Mouse (Mus musculus) activated CD4-positive, CD25-positive, alpha-beta regulatory T cell, adult 4 months (primary cell): ENCODE results near the gene Kif1b. TPM values are rescaled to one million over a fixed set of nuclear protein-coding genes. Genes with fewer than 3 reads are reported as not detected.
"Not testable (repeated sequence)": the region's sequence is repeated elsewhere in the genome, so short reads cannot be mapped to it uniquely, and the experiment has no call there.

Experiments
- ATAC-seq: one replicate; pipeline ENCODE4 v1.8.0; 2017
- polyA plus RNA-seq, 2 experiments: library from polyadenylated mRNA; unstranded; fragments of 100-300 nt; shearing (Covaris generic); gene quantifications; one replicate each; pipeline ENCODE4 v1.2.1; 2017

The Kif1b gene
- polyA plus RNA-seq, 2 experiments from 2014 or later = 11.0 to 15.4 TPM

GRCm38 (mm10) chr4:149269026-149269425 is 38.5 kb downstream of the Kif1b start:
- ATAC-seq = no peak

GRCm38 (mm10) chr4:149264895-149265294 is 42.6 kb downstream of the Kif1b start:
- no peak for ATAC-seq

- no peak for ATAC-seq
Measured at GRCm38 (mm10) chr4:149263218-149263617, 44.3 kb downstream of the Kif1b start.

GRCm38 (mm10) chr4:149261466-149261865 is 46.0 kb downstream of the Kif1b start:
- no peak for ATAC-seq

GRCm38 (mm10) chr4:149260911-149261310 is 46.6 kb downstream of the Kif1b start:
- no peak for ATAC-seq

GRCm38 (mm10) chr4:149259391-149260094 is 48.0 kb downstream of the Kif1b start:
- no peak for ATAC-seq

GRCm38 (mm10) chr4:149258926-149259325 is 48.6 kb downstream of the Kif1b start:
- no peak for ATAC-seq

- no peak for ATAC-seq
Measured at GRCm38 (mm10) chr4:149256511-149257300, 50.8 kb downstream of the Kif1b start.

- ATAC-seq = no peak
Measured at GRCm38 (mm10) chr4:149255277-149256270, 51.9 kb downstream of the Kif1b start.

- no peak for ATAC-seq
Measured at GRCm38 (mm10) chr4:149254827-149255226, 52.7 kb downstream of the Kif1b start.

- no peak for ATAC-seq
Measured at GRCm38 (mm10) chr4:149249311-149249710, 58.2 kb downstream of the Kif1b start.

- no peak for ATAC-seq
Measured at GRCm38 (mm10) chr4:149247772-149248171, 59.7 kb downstream of the Kif1b start.

GRCm38 (mm10) chr4:149247156-149247633 is 60.3 kb downstream of the Kif1b start:
- no peak for ATAC-seq

- no peak for ATAC-seq
Measured at GRCm38 (mm10) chr4:149246578-149247155, 60.8 kb downstream of the Kif1b start.

GRCm38 (mm10) chr4:149237011-149237410 is 70.5 kb downstream of the Kif1b start:
- no peak for ATAC-seq

GRCm38 (mm10) chr4:149233938-149234337 is 73.6 kb downstream of the Kif1b start:
- ATAC-seq = no peak

- not testable (repeated sequence) for ATAC-seq
Measured at GRCm38 (mm10) chr4:149228682-149229081, 78.8 kb downstream of the Kif1b start.

- no peak for ATAC-seq
Measured at GRCm38 (mm10) chr4:149228256-149228655, 79.2 kb downstream of the Kif1b start.

GRCm38 (mm10) chr4:149226311-149226710 is 81.2 kb downstream of the Kif1b start:
- no peak for ATAC-seq

GRCm38 (mm10) chr4:149223453-149223852 is 84.0 kb downstream of the Kif1b start:
- no peak for ATAC-seq

GRCm38 (mm10) chr4:149220481-149220880 is 87.0 kb downstream of the Kif1b start:
- ATAC-seq = no peak

GRCm38 (mm10) chr4:149220042-149220473 is 87.4 kb downstream of the Kif1b start:
- no peak for ATAC-seq
